Mouse (Mus musculus): Measurements from ENCODE around the gene Kcnv2. TPM values are rescaled to one million over a fixed set of nuclear protein-coding genes. Genes with fewer than 3 reads are reported as not detected.

Gene Kcnv2
- total and polyA plus RNA-seq, 3 experiments, result not detected

- Histone ChIP-seq H3K4me1 (ENCODE audit: control insufficient read depth in 1 of 2, insufficient read depth in 2 of 2) (peaks cover 12 to 28% of the 10 kb centered on the region in 2 experiments), H3K27ac (ENCODE audit: insufficient read depth, low read depth) (no peak overlapping the region), H3K9me3 (replicated peaks; ENCODE audit: low read length) (no peaks in the 10 kb centered on the region), H3K27me3 (replicated peaks) (no peaks in the 10 kb centered on the region), H3K4me2 (ENCODE audit: insufficient read depth, low read depth, poor library complexity, severe bottlenecking) (no peak overlapping the region), H3K79me2 (replicated peaks; ENCODE audit: control insufficient read depth, extremely low read depth, insufficient read depth, poor library complexity, severe bottlenecking) (no peaks in the 10 kb centered on the region), H3K9ac (ENCODE audit: insufficient read depth, low read depth) (no peak overlapping the region), H3K4me3 (replicated peaks in 1 of 3; ENCODE audit: low read depth in 2 of 3, low read length in 2 of 3, poor library complexity in 1 of 3) (no peak overlapping the region), H3K36me3 (replicated peaks in 1 of 2; ENCODE audit: control insufficient read depth in 1 of 2, insufficient read depth in 1 of 2, low read length in 1 of 2) (no peaks in the 10 kb centered on the region)
- in situ Hi-C loops (cut with MboI; ENCODE audit: low pct_ligation_motif_present, low pct_unique_long_range_greater_than_20kb, low sequenced_read_pairs) (no loop called here), dilution Hi-C loops (cut with MboI; ENCODE audit: extremely low pct_ligation_motif_present, extremely low pct_unique_long_range_greater_than_20kb, low sequenced_read_pairs) (no loop called here)
- DNase-seq (ENCODE audit: extremely low read depth), result no peak
- TF ChIP-seq E2F4 (IDR thresholded peaks at IDR 0.05; ENCODE audit: insufficient replicate concordance, low read depth, low read length) (no peak), MAX (IDR thresholded peaks at IDR 0.05; ENCODE audit: low read length) (no peak), UBTF (IDR thresholded peaks at IDR 0.05; ENCODE audit: low read depth, low read length) (no peak), BHLHE40 (IDR thresholded peaks at IDR 0.05; ENCODE audit: low read depth, low read length) (no peak), RCOR1 (conservative IDR thresholded peaks at IDR 0.05; ENCODE audit: low read depth, low read length) (no peak), MXI1 (IDR thresholded peaks at IDR 0.05; ENCODE audit: low read depth, low read length) (no peak), MYC (IDR thresholded peaks at IDR 0.05; ENCODE audit: low read depth, low read length) (no peak), ZNF384 (IDR thresholded peaks at IDR 0.05; ENCODE audit: low read depth, low read length) (no peak), MAFK (IDR thresholded peaks at IDR 0.05; ENCODE audit: insufficient replicate concordance, low read length) (no peak), JUND (conservative IDR thresholded peaks at IDR 0.05; ENCODE audit: low read depth, low read length) (no peak), TBP (conservative IDR thresholded peaks at IDR 0.05; ENCODE audit: low read depth, low read length) (no peak), SIN3A (IDR thresholded peaks at IDR 0.05; ENCODE audit: low read length) (no peak), JUN (IDR thresholded peaks at IDR 0.05; ENCODE audit: insufficient read depth, low read depth, low read length) (no peak), MAZ (IDR thresholded peaks at IDR 0.05; ENCODE audit: low read depth, low read length) (no peak), EP300 (IDR thresholded peaks at IDR 0.05; ENCODE audit: low read length) (no peak), NELFE (IDR thresholded peaks at IDR 0.05; ENCODE audit: low read depth, low read length) (no peak), USF1 (IDR thresholded peaks at IDR 0.05; ENCODE audit: low read depth, low read length) (no peak)
These were observed 11.1 kb upstream of the Kcnv2 start for GRCm38 (mm10) chr19:27311311-27311710.

- Histone ChIP-seq H3K79me2 (replicated peaks; ENCODE audit: control insufficient read depth, extremely low read depth, insufficient read depth, poor library complexity, severe bottlenecking) (no peaks in the 10 kb centered on the region), H3K9me3 (replicated peaks; ENCODE audit: low read length) (no peaks in the 10 kb centered on the region), H3K27me3 (replicated peaks) (no peaks in the 10 kb centered on the region), H3K36me3 (replicated peaks in 1 of 2; ENCODE audit: control insufficient read depth in 1 of 2, insufficient read depth in 1 of 2, low read length in 1 of 2) (no peaks in the 10 kb centered on the region), H3K27ac (ENCODE audit: insufficient read depth, low read depth) (no peak overlapping the region), H3K4me2 (ENCODE audit: insufficient read depth, low read depth, poor library complexity, severe bottlenecking) (no peak overlapping the region), H3K9ac (ENCODE audit: insufficient read depth, low read depth) (no peak overlapping the region), H3K4me3 (replicated peaks in 1 of 3; ENCODE audit: low read depth in 2 of 3, low read length in 2 of 3, poor library complexity in 1 of 3) (no peak overlapping the region), H3K4me1 (ENCODE audit: control insufficient read depth in 1 of 2, insufficient read depth in 2 of 2) (peaks cover 12 to 28% of the 10 kb centered on the region in 2 experiments)
- in situ Hi-C loops (cut with MboI; ENCODE audit: low pct_ligation_motif_present, low pct_unique_long_range_greater_than_20kb, low sequenced_read_pairs) (no loop called here), dilution Hi-C loops (cut with MboI; ENCODE audit: extremely low pct_ligation_motif_present, extremely low pct_unique_long_range_greater_than_20kb, low sequenced_read_pairs) (no loop called here)
- DNase-seq (ENCODE audit: extremely low read depth), result no peak
- TF ChIP-seq PAX5 (IDR thresholded peaks at IDR 0.05; ENCODE audit: low read length) (no peak), ZC3H11A (IDR thresholded peaks at IDR 0.05; ENCODE audit: low read depth, low read length) (no peak), POLR2A (IDR thresholded peaks at IDR 0.05; ENCODE audit: low read depth, low read length) (no peak), CTCF (conservative IDR thresholded peaks at IDR 0.05 in 1 of 2, IDR thresholded peaks at IDR 0.05 in 1 of 2; ENCODE audit: low read depth in 2 of 2, low read length in 2 of 2) (no peak), MYC (IDR thresholded peaks at IDR 0.05; ENCODE audit: low read depth, low read length) (no peak), ZMIZ1 (IDR thresholded peaks at IDR 0.05; ENCODE audit: low read depth, low read length) (no peak), JUN (IDR thresholded peaks at IDR 0.05; ENCODE audit: insufficient read depth, low read depth, low read length) (no peak), RAD21 (IDR thresholded peaks at IDR 0.05; ENCODE audit: low read depth, low read length) (no peak), ZKSCAN1 (IDR thresholded peaks at IDR 0.05; ENCODE audit: borderline replicate concordance, low read depth, low read length) (no peak), USF2 (conservative IDR thresholded peaks at IDR 0.05; ENCODE audit: low read depth, low read length) (no peak), MEF2A (IDR thresholded peaks at IDR 0.05; ENCODE audit: borderline replicate concordance, low read depth, low read length) (no peak), KAT2A (IDR thresholded peaks at IDR 0.05; ENCODE audit: insufficient replicate concordance, low read length) (no peak), EP300 (IDR thresholded peaks at IDR 0.05; ENCODE audit: low read length) (no peak), BHLHE40 (IDR thresholded peaks at IDR 0.05; ENCODE audit: low read depth, low read length) (no peak), SIN3A (IDR thresholded peaks at IDR 0.05; ENCODE audit: low read length) (no peak), TCF12 (IDR thresholded peaks at IDR 0.05; ENCODE audit: low read depth, low read length) (no peak), MAX (IDR thresholded peaks at IDR 0.05; ENCODE audit: low read length) (no peak), JUND (conservative IDR thresholded peaks at IDR 0.05; ENCODE audit: low read depth, low read length) (no peak), NELFE (IDR thresholded peaks at IDR 0.05; ENCODE audit: low read depth, low read length) (no peak), SMC3 (IDR thresholded peaks at IDR 0.05; ENCODE audit: low read depth, low read length) (no peak)
These were observed 9.9 kb upstream of the Kcnv2 start for GRCm38 (mm10) chr19:27312266-27313079.

Measured in CH12.LX (cell line).